Mouse (Mus musculus): ENCODE measurements around the gene Rbm15. TPM values are rescaled to one million over a fixed set of nuclear protein-coding genes. Genes with fewer than 3 reads are reported as not detected.
A peak's percentile ranks its signal among the peaks of the same experiment; 100 is the strongest.
"Not testable (repeated sequence)": the region's sequence is repeated elsewhere in the genome, so short reads cannot be mapped to it uniquely, and the experiment has no call there.

Rbm15 gene
- polyA plus RNA-seq, 1 experiment from 2014 or later: 18.2 TPM

GRCm38 (mm10) chr3:107317338-107317737 lies 16.1 kb downstream of the Rbm15 start:
- Histone ChIP-seq H3K36me3 (replicated peaks) (peaks cover 84% of the 10 kb centered on the region), H3K4me3 (no peak overlapping the region), H3K27me3 (ENCODE audit: poor library complexity, severe bottlenecking) (no peaks in the 10 kb centered on the region), H3K9me3 (no peaks in the 10 kb centered on the region), H3K27ac (no peak overlapping the region), H3K4me1 (peaks cover 8% of the 10 kb centered on the region)
- DNase-seq (ENCODE audit: extremely low spot score, low spot score): no peak
- WGBS: 95% methylated on average over 3 of the region's 3 CpGs

DNA sequence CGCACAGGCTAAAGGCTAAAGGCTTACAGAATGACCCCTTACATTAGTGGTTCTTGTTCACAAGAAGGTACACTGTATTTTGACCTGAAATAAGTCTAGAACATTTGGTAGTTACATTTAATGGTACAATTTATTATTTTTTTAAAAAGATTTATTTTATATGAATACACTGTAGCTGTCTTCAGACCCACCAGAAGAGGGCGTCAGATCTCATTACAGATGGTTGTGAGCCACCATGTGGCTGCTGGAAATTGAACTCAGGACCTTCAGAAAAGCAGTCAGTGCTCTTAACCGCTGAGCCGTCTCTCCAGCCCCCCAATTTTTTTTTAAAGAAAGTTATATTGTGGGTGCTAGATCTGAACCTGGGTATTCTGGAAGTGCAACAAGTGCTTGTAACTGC lies 36.6 kb downstream of the Rbm15 start:
- not testable (repeated sequence) for H3K4me1 ChIP-seq; H3K4me3 ChIP-seq; H3K27me3 ChIP-seq (ENCODE audit: poor library complexity, severe bottlenecking); H3K9me3 ChIP-seq; H3K27ac ChIP-seq; DNase-seq (ENCODE audit: extremely low spot score, low spot score)
- H3K36me3 ChIP-seq (replicated peaks): peaks cover 30% of the 10 kb centered on the region
- WGBS: 70% methylated on average over 4 of the region's 4 CpGs

GRCm38 (mm10) chr3:107295672-107296360 lies 37.7 kb downstream of the Rbm15 start:
- H3K36me3 ChIP-seq (replicated peaks): peaks cover 19% of the 10 kb centered on the region
- no peak for DNase-seq (ENCODE audit: extremely low spot score, low spot score)
- no peaks in the 10 kb centered on the region for H3K9me3 ChIP-seq
- no peak overlapping the region for H3K4me3 ChIP-seq
- H3K27me3 ChIP-seq (ENCODE audit: poor library complexity, severe bottlenecking): no peaks in the 10 kb centered on the region
- peaks cover 7% of the 10 kb centered on the region for H3K4me1 ChIP-seq
- 90% methylated on average over 5 of the region's 5 CpGs for WGBS
- no peak overlapping the region for H3K27ac ChIP-seq

- no peaks in the 10 kb centered on the region for H3K9me3 ChIP-seq
- H3K4me1 ChIP-seq: peaks cover 10% of the 10 kb centered on the region
- H3K4me3 ChIP-seq: no peak within 1 kb of the TSS
- WGBS: 30% methylated on average over 9 of the region's 9 CpGs
- no peaks in the 10 kb centered on the region for H3K27me3 ChIP-seq (ENCODE audit: poor library complexity, severe bottlenecking)
- H3K36me3 ChIP-seq (replicated peaks): peaks cover 8% of the 10 kb centered on the region; the same call in 1 of the 2 replicates
- H3K27ac ChIP-seq: 0 out of 2 replicates have a peak within 1 kb of the TSS, but pooled peaks have one; percentile 44
- DNase-seq (ENCODE audit: extremely low spot score, low spot score): no peak
Observed at GRCm38 (mm10) chr3:107290764-107291381, 42.6 kb downstream of the Rbm15 start, which contains the start of gene Slc16a4. Gene Slc16a4, plus strand, starts transcription at chr3:107291230.

GRCm38 (mm10) chr3:107287346-107287745 lies 46.1 kb downstream of the Rbm15 start:
- Histone ChIP-seq H3K36me3 (replicated peaks) (peaks cover 27% of the 10 kb centered on the region), H3K27me3 (ENCODE audit: poor library complexity, severe bottlenecking) (no peaks in the 10 kb centered on the region), H3K4me3 (no peak overlapping the region), H3K4me1 (peaks cover 10% of the 10 kb centered on the region), H3K9me3 (no peaks in the 10 kb centered on the region), H3K27ac (no peak overlapping the region)
- no peak for DNase-seq (ENCODE audit: extremely low spot score, low spot score)

DNA sequence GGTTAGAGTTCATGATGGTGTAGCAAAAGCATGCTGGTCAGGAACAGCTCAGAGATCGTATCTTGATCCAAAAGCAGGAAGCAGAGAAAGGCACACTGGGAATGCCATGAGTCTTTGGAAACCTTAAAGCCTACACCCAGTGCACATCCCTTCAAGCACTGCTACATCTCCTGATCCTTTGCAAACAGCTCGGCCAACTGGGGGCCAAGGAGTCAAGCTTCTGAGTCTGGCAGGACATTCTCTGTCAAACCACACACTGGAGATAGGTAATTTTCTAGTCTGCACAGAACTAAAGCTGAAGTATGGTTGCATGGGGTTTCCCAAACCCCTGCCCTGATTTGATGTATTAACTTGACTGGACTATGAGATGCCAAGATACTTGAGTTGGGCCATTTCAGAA lies 47.4 kb downstream of the Rbm15 start:
- WGBS: 86% methylated on average over 2 of the region's 2 CpGs
- DNase-seq (ENCODE audit: extremely low spot score, low spot score): no peak
- H3K27ac ChIP-seq: no peak overlapping the region

GRCm38 (mm10) chr3:107278479-107279269 lies 54.8 kb downstream of the Rbm15 start, which contains the start of gene Lamtor5:
Gene Lamtor5, plus strand, starts transcription at chr3:107278858.
- H3K27me3 ChIP-seq (ENCODE audit: poor library complexity, severe bottlenecking): no peaks in the 10 kb centered on the region
- H3K4me3 ChIP-seq: peak within 1 kb of the TSS; percentile 85
- 4% methylated on average over 43 of the region's 43 CpGs for WGBS
- peak; percentile 90 for DNase-seq (ENCODE audit: extremely low spot score, low spot score)
- H3K27ac ChIP-seq: peak within 1 kb of the TSS; percentile 80
- H3K36me3 ChIP-seq (replicated peaks): peaks cover 20% of the 10 kb centered on the region
- H3K4me1 ChIP-seq: peaks cover 19% of the 10 kb centered on the region
- H3K9me3 ChIP-seq: no peaks in the 10 kb centered on the region

More for the DNA sequence above, 47.4 kb downstream of the Rbm15 start:
- Histone ChIP-seq H3K36me3 (replicated peaks) (peaks cover 33% of the 10 kb centered on the region), H3K27me3 (ENCODE audit: poor library complexity, severe bottlenecking) (no peaks in the 10 kb centered on the region), H3K4me1 (peaks cover 6% of the 10 kb centered on the region), H3K4me3 (no peak overlapping the region), H3K9me3 (no peaks in the 10 kb centered on the region)

GRCm38 (mm10) chr3:107276626-107277025 lies 56.8 kb downstream of the Rbm15 start:
- peaks cover 19% of the 10 kb centered on the region for H3K4me1 ChIP-seq
- H3K36me3 ChIP-seq (replicated peaks): no peaks in the 10 kb centered on the region
- H3K27me3 ChIP-seq (ENCODE audit: poor library complexity, severe bottlenecking): no peaks in the 10 kb centered on the region
- 88% methylated on average over 3 of the region's 3 CpGs for WGBS
- no peak overlapping the region for H3K4me3 ChIP-seq
- no peak for DNase-seq (ENCODE audit: extremely low spot score, low spot score)
- H3K9me3 ChIP-seq: no peaks in the 10 kb centered on the region
- H3K27ac ChIP-seq: no peak overlapping the region

- Histone ChIP-seq H3K27ac (no peak overlapping the region), H3K36me3 (replicated peaks) (no peaks in the 10 kb centered on the region), H3K27me3 (ENCODE audit: poor library complexity, severe bottlenecking) (no peaks in the 10 kb centered on the region), H3K4me1 (peaks cover 19% of the 10 kb centered on the region), H3K4me3 (no peak overlapping the region), H3K9me3 (no peaks in the 10 kb centered on the region)
- DNase-seq (ENCODE audit: extremely low spot score, low spot score): no peak
- WGBS: 59% methylated on average over 4 of the region's 4 CpGs
Observed at GRCm38 (mm10) chr3:107275996-107276395, 57.5 kb downstream of the Rbm15 start.

Other genes starting within 250 kb of the Rbm15 start
- not detected in 2 replicates for gene Kcna2, start 232.5 kb downstream of the Rbm15 start, polyA plus RNA-seq (2016; fragmentation: Nextera tagmentation; extraction: Ambion mirVana)
- gene Kcna10, start 150.6 kb downstream of the Rbm15 start, polyA plus RNA-seq (2016; fragmentation: Nextera tagmentation; extraction: Ambion mirVana): not detected in 2 replicates
- gene Cym, start 111.9 kb downstream of the Rbm15 start, polyA plus RNA-seq (2016; fragmentation: Nextera tagmentation; extraction: Ambion mirVana): not detected in 2 replicates
- gene A630076J17Rik, start 103.1 kb downstream of the Rbm15 start, polyA plus RNA-seq (2016; fragmentation: Nextera tagmentation; extraction: Ambion mirVana): not detected in 2 replicates
- not detected in 2 replicates for gene Prok1, start 94.0 kb downstream of the Rbm15 start, polyA plus RNA-seq (2016; fragmentation: Nextera tagmentation; extraction: Ambion mirVana)
- gene Lamtor5, start 54.8 kb downstream of the Rbm15 start, polyA plus RNA-seq (2016; fragmentation: Nextera tagmentation; extraction: Ambion mirVana): 177 and 184 TPM in 2 replicates
- 1.9 and 2.2 TPM in 2 replicates for gene Slc16a4, start 42.4 kb downstream of the Rbm15 start, polyA plus RNA-seq (2016; fragmentation: Nextera tagmentation; extraction: Ambion mirVana)
- gene Kcnc4, start 125.9 kb upstream of the Rbm15 start, polyA plus RNA-seq (2016; fragmentation: Nextera tagmentation; extraction: Ambion mirVana): not detected in 2 replicates
- gene Slc6a17, start 184.3 kb upstream of the Rbm15 start, polyA plus RNA-seq (2016; fragmentation: Nextera tagmentation; extraction: Ambion mirVana): 2.4 and 3.7 TPM in 2 replicates
- gene Ubl4b, start 221.4 kb upstream of the Rbm15 start, polyA plus RNA-seq (2016; fragmentation: Nextera tagmentation; extraction: Ambion mirVana): 0.46 and 0.54 TPM in 2 replicates

Measured in forebrain, embryonic 10.5 days (tissue).